Mouse (Mus musculus): ENCODE measurements at regions not wholly inside any gene's neighbourhood (a gene's known extent, or its start where the extent isn't known, plus 50 kb on each side); places are given as distances from the start of the nearest gene placed in this dataset.

- DNase-seq (ENCODE audit: low spot score in 2 of 2), result peak; percentile 15 to 60
Observed at GRCm38 (mm10) chr7:110715545-110715944, 52.5 kb upstream of the Ampd3 start.

- DNase-seq (ENCODE audit: low spot score in 2 of 2), result no peak
Observed at GRCm38 (mm10) chr7:110717104-110717503, 50.9 kb upstream of the Ampd3 start.

All from layer of hippocampus, adult 18-20 months (tissue).